Mouse (Mus musculus): ENCODE data around the gene Mrvi1. TPM values are rescaled to one million over a fixed set of nuclear protein-coding genes. Genes with fewer than 3 reads are reported as not detected.
A peak's percentile ranks its signal among the peaks of the same experiment; 100 is the strongest.

Mrvi1 gene
- polyA plus RNA-seq, 1 experiment: 9.7 TPM

- no peaks in the 10 kb centered on the region for H3K36me3 ChIP-seq (ENCODE audit: control insufficient read depth, insufficient read depth, low read length)
- no peak overlapping the region for H3K27ac ChIP-seq (ENCODE audit: insufficient read depth, low read depth, low read length)
- no peak for DNase-seq
- TF ChIP-seq CTCF (conservative IDR thresholded peaks at IDR 0.05; ENCODE audit: insufficient read depth, insufficient read length, low read depth, low read length) (no peak), POLR2A (IDR thresholded peaks at IDR 0.05; ENCODE audit: low read depth, low read length) (no peak)
- peaks cover 13% of the 10 kb centered on the region; the same call in 1 of the 2 replicates for H3K4me1 ChIP-seq (ENCODE audit: control insufficient read depth, insufficient read depth, low read length)
- H3K4me3 ChIP-seq (ENCODE audit: insufficient read depth, low read depth, low read length): no peak overlapping the region
- no peaks in the 10 kb centered on the region for H3K27me3 ChIP-seq (replicated peaks; ENCODE audit: control insufficient read depth, insufficient read depth, low read length)
- 86% methylated on average over 4 of the region's 4 CpGs for WGBS
Observed at GRCm38 (mm10) chr7:110878028-110878427, 104.2 kb downstream of the Mrvi1 start.

GRCm38 (mm10) chr7:110876965-110877364 lies 105.3 kb downstream of the Mrvi1 start:
- WGBS: 64% methylated on average over 4 of the region's 4 CpGs
- no peak for TF ChIP-seq CTCF (conservative IDR thresholded peaks at IDR 0.05; ENCODE audit: insufficient read depth, insufficient read length, low read depth, low read length)
- TF ChIP-seq POLR2A (IDR thresholded peaks at IDR 0.05; ENCODE audit: low read depth, low read length): no peak
- Histone ChIP-seq H3K27ac (ENCODE audit: insufficient read depth, low read depth, low read length) (no peak overlapping the region), H3K4me1 (ENCODE audit: control insufficient read depth, insufficient read depth, low read length) (peaks cover 10% of the 10 kb centered on the region; the same call in 1 of the 2 replicates), H3K36me3 (ENCODE audit: control insufficient read depth, insufficient read depth, low read length) (no peaks in the 10 kb centered on the region), H3K27me3 (replicated peaks; ENCODE audit: control insufficient read depth, insufficient read depth, low read length) (no peaks in the 10 kb centered on the region), H3K4me3 (ENCODE audit: insufficient read depth, low read depth, low read length) (no peak overlapping the region)
- peak; percentile 29 for DNase-seq

GRCm38 (mm10) chr7:110868807-110869206 lies 113.5 kb downstream of the Mrvi1 start:
- no peak for TF ChIP-seq CTCF (conservative IDR thresholded peaks at IDR 0.05; ENCODE audit: insufficient read depth, insufficient read length, low read depth, low read length)
- no peak for TF ChIP-seq POLR2A (IDR thresholded peaks at IDR 0.05; ENCODE audit: low read depth, low read length)
- Histone ChIP-seq H3K27ac (ENCODE audit: insufficient read depth, low read depth, low read length) (no peak overlapping the region), H3K27me3 (replicated peaks; ENCODE audit: control insufficient read depth, insufficient read depth, low read length) (no peaks in the 10 kb centered on the region), H3K4me3 (ENCODE audit: insufficient read depth, low read depth, low read length) (no peak overlapping the region), H3K4me1 (ENCODE audit: control insufficient read depth, insufficient read depth, low read length) (no peaks in the 10 kb centered on the region), H3K36me3 (ENCODE audit: control insufficient read depth, insufficient read depth, low read length) (no peaks in the 10 kb centered on the region)
- 84% methylated on average over 5 of the region's 5 CpGs for WGBS
- DNase-seq: no peak

GRCm38 (mm10) chr7:110867116-110867515 lies 115.1 kb downstream of the Mrvi1 start:
- WGBS: 93% methylated on average over 6 of the region's 6 CpGs
- no peak for DNase-seq
- Histone ChIP-seq H3K4me1 (ENCODE audit: control insufficient read depth, insufficient read depth, low read length) (no peaks in the 10 kb centered on the region), H3K27me3 (replicated peaks; ENCODE audit: control insufficient read depth, insufficient read depth, low read length) (no peaks in the 10 kb centered on the region), H3K4me3 (ENCODE audit: insufficient read depth, low read depth, low read length) (no peak overlapping the region), H3K27ac (ENCODE audit: insufficient read depth, low read depth, low read length) (no peak overlapping the region), H3K36me3 (ENCODE audit: control insufficient read depth, insufficient read depth, low read length) (no peaks in the 10 kb centered on the region)
- TF ChIP-seq CTCF (conservative IDR thresholded peaks at IDR 0.05; ENCODE audit: insufficient read depth, insufficient read length, low read depth, low read length) (no peak), POLR2A (IDR thresholded peaks at IDR 0.05; ENCODE audit: low read depth, low read length) (no peak)

GRCm38 (mm10) chr7:110866021-110866420 lies 116.2 kb downstream of the Mrvi1 start:
- Histone ChIP-seq H3K27me3 (replicated peaks; ENCODE audit: control insufficient read depth, insufficient read depth, low read length) (no peaks in the 10 kb centered on the region), H3K36me3 (ENCODE audit: control insufficient read depth, insufficient read depth, low read length) (no peaks in the 10 kb centered on the region), H3K27ac (ENCODE audit: insufficient read depth, low read depth, low read length) (no peak overlapping the region), H3K4me3 (ENCODE audit: insufficient read depth, low read depth, low read length) (no peak overlapping the region), H3K4me1 (ENCODE audit: control insufficient read depth, insufficient read depth, low read length) (no peaks in the 10 kb centered on the region)
- TF ChIP-seq POLR2A (IDR thresholded peaks at IDR 0.05; ENCODE audit: low read depth, low read length): no peak
- WGBS: 94% methylated on average over 3 of the region's 3 CpGs
- DNase-seq: no peak

GRCm38 (mm10) chr7:110865570-110865969 lies 116.7 kb downstream of the Mrvi1 start:
- no peak for TF ChIP-seq CTCF (conservative IDR thresholded peaks at IDR 0.05; ENCODE audit: insufficient read depth, insufficient read length, low read depth, low read length)
- TF ChIP-seq POLR2A (IDR thresholded peaks at IDR 0.05; ENCODE audit: low read depth, low read length): no peak
- no peaks in the 10 kb centered on the region for H3K27me3 ChIP-seq (replicated peaks; ENCODE audit: control insufficient read depth, insufficient read depth, low read length)
- H3K36me3 ChIP-seq (ENCODE audit: control insufficient read depth, insufficient read depth, low read length): no peaks in the 10 kb centered on the region
- H3K27ac ChIP-seq (ENCODE audit: insufficient read depth, low read depth, low read length): no peak overlapping the region
- H3K4me1 ChIP-seq (ENCODE audit: control insufficient read depth, insufficient read depth, low read length): no peaks in the 10 kb centered on the region
- no peak overlapping the region for H3K4me3 ChIP-seq (ENCODE audit: insufficient read depth, low read depth, low read length)
- no peak for DNase-seq
- 70% methylated on average over 6 of the region's 6 CpGs for WGBS

- 43% methylated on average over 10 of the region's 10 CpGs for WGBS
- Histone ChIP-seq H3K27ac (ENCODE audit: insufficient read depth, low read depth, low read length) (no peak overlapping the region), H3K36me3 (ENCODE audit: control insufficient read depth, insufficient read depth, low read length) (no peaks in the 10 kb centered on the region), H3K4me1 (ENCODE audit: control insufficient read depth, insufficient read depth, low read length) (no peaks in the 10 kb centered on the region), H3K4me3 (ENCODE audit: insufficient read depth, low read depth, low read length) (no peak overlapping the region), H3K27me3 (replicated peaks; ENCODE audit: control insufficient read depth, insufficient read depth, low read length) (no peaks in the 10 kb centered on the region)
- no peak for TF ChIP-seq POLR2A (IDR thresholded peaks at IDR 0.05; ENCODE audit: low read depth, low read length)
- DNase-seq: peak; percentile 41
Observed at GRCm38 (mm10) chr7:110865038-110865437, 117.2 kb downstream of the Mrvi1 start.
